Mouse (Mus musculus) neural tube, embryonic 14.5 days (tissue): Measurements from ENCODE around the gene Pcnt. TPM values are rescaled to one million over a fixed set of nuclear protein-coding genes. Genes with fewer than 3 reads are reported as not detected.

Experiments
- ATAC-seq: fragments of 200-750 bp; cut with Nextera tagmentation; 2 replicates; pipeline ENCODE4 v1.8.0; 2017; ENCODE audit warnings: low read depth, mild to moderate bottlenecking, moderate TSS enrichment, moderate library complexity
- H3K27ac ChIP-seq: fragments of 300-500 bp; sonication (generic); 2 replicates; pipeline ENCODE4 v1.5.1; 2014; ENCODE audit warnings: low read depth, mild to moderate bottlenecking, control low read depth, low read length, moderate library complexity, mixed read lengths
- H3K27me3 ChIP-seq: fragments of 300-500 bp; sonication (generic); 2 replicates; pipeline ENCODE4 v1.6.1; 2014; ENCODE audit warnings: low read length; ENCODE audit not compliant: control insufficient read depth, insufficient read depth
- H3K36me3 ChIP-seq: fragments of 300-500 bp; sonication (generic); 2 replicates; pipeline ENCODE4 v1.6.1; 2014; ENCODE audit warnings: low read length, mixed read lengths; ENCODE audit not compliant: control insufficient read depth, insufficient read depth
- H3K4me1 ChIP-seq: fragments of 300-500 bp; sonication (generic); 2 replicates; pipeline ENCODE4 v1.6.1; 2014; ENCODE audit warnings: low read length; ENCODE audit not compliant: control insufficient read depth, insufficient read depth
- H3K4me2 ChIP-seq: fragments of 300-500 bp; sonication (generic); 2 replicates; pipeline ENCODE4 v1.6.1; 2014; ENCODE audit warnings: mild to moderate bottlenecking, low read depth, low read length, control low read depth
- H3K4me3 ChIP-seq: fragments of 300-500 bp; sonication (generic); 2 replicates; pipeline ENCODE4 v1.5.1; 2014; ENCODE audit warnings: low read depth, low read length, control low read depth, mixed read lengths
- H3K9ac ChIP-seq: fragments of 300-500 bp; sonication (generic); replicated peaks from 2 replicates; pipeline ENCODE4 v1.6.1; 2014; ENCODE audit warnings: low read depth, mild to moderate bottlenecking, control low read depth, low read length, mixed read lengths
- H3K9me3 ChIP-seq: fragments of 300-500 bp; sonication (generic); 2 replicates; pipeline ENCODE4 v1.6.1; 2016; ENCODE audit warnings: low read length; ENCODE audit not compliant: control insufficient read depth
- WGBS: fragments of 180-500 bp; shearing (Covaris S2); extraction: QIAGEN DNeasy Blood & Tissue Kit; methylation state at CpG from one replicate; pipeline ENCODE4 v1.1.7; 2014; 5-methylcytosine and 5-hydroxymethylcytosine counted together
- polyA plus RNA-seq: library from polyadenylated mRNA; unstranded; fragments of >200 nt; fragmentation: Nextera tagmentation; extraction: Ambion mirVana; gene quantifications from 2 replicates; pipeline ENCODE4 v1.2.1, GENCODE M21; 2014

Gene Pcnt
- polyA plus RNA-seq, 1 experiment from 2014 or later, result 6.9 TPM

DNA sequence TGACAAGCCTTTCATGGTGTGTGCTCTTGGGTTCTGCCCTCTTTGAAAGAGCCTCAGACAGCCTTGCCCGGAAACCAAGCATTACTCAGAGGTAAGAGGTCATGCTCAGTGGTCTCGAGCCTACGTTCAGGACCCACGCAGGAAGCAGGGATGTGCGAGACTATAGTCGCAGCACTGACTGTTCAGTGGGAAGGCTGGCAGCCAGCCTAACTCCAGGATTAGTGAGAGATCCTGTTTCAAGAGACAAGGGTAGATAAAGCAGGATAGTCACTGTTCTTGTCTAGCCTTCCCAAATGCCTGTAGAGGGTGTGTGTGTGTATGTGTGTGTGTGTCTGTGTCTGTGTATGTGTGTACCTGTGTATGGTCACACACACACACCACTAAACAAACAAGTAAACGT, 126.4 kb downstream of the Pcnt start:
- no peak overlapping the region for H3K27ac ChIP-seq
- peaks cover 28% of the 10 kb centered on the region for H3K36me3 ChIP-seq
- no peak overlapping the region for H3K4me3 ChIP-seq
- 87% methylated on average over 7 of the region's 7 CpGs for WGBS
- no peaks in the 10 kb centered on the region for H3K4me1 ChIP-seq
- H3K4me2 ChIP-seq, result no peak overlapping the region
- H3K9ac ChIP-seq, result no peak overlapping the region
- no peaks in the 10 kb centered on the region for H3K9me3 ChIP-seq
- no peaks in the 10 kb centered on the region for H3K27me3 ChIP-seq
- ATAC-seq, result no peak

DNA sequence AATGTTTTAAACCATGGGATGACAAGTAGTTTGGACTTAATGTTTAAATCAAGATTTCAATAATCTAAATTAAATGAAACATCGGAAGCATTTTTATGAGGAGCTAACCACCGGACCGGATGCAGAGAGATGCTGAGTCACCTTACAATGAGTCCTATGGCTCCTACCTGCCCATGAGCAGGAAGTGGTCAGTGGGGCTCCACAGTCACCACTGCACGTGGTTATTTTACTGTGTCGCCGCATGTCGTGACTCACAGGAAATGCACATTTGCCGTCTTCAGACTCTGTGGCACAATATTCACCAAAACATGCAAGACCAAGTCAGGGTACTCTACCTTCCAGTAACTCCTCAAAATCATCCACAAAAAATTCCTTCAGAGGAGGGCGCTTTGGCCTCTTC, 135.8 kb downstream of the Pcnt start:
- peaks cover 26% of the 10 kb centered on the region for H3K36me3 ChIP-seq

More for the DNA sequence above, 135.8 kb downstream of the Pcnt start:
- no peak overlapping the region for H3K27ac ChIP-seq
- no peaks in the 10 kb centered on the region for H3K27me3 ChIP-seq
- no peaks in the 10 kb centered on the region for H3K9me3 ChIP-seq
- no peak overlapping the region for H3K4me3 ChIP-seq
- H3K4me2 ChIP-seq, result no peak overlapping the region
- H3K9ac ChIP-seq, result no peak overlapping the region
- WGBS, result 92% methylated on average over 9 of the region's 9 CpGs
- no peak for ATAC-seq
- no peaks in the 10 kb centered on the region for H3K4me1 ChIP-seq

Other genes with a start within 250 kb of the Pcnt start
- 279 and 325 TPM in 2 replicates for gene Prmt2, start 204.9 kb downstream of the Pcnt start, polyA plus RNA-seq
- 2.1 and 5.7 TPM in 2 replicates for gene S100b, start 188.9 kb downstream of the Pcnt start, polyA plus RNA-seq
- 11.9 and 17.9 TPM in 2 replicates for gene Dip2a, start 97.5 kb downstream of the Pcnt start, polyA plus RNA-seq
- gene AC141477.1, start 2.3 kb downstream of the Pcnt start, polyA plus RNA-seq, result not detected in 2 replicates
- not detected in 2 replicates for gene 2610028H24Rik, start 6.3 kb upstream of the Pcnt start, polyA plus RNA-seq
- gene Mcm3ap, start 26.1 kb upstream of the Pcnt start, polyA plus RNA-seq, result 67.8 and 75.8 TPM in 2 replicates
- 5.1 and 5.2 TPM in 2 replicates for gene Ybey, start 26.3 kb upstream of the Pcnt start, polyA plus RNA-seq
- gene Lss, start 88.8 kb upstream of the Pcnt start, polyA plus RNA-seq, result 34.1 and 39.3 TPM in 2 replicates
- gene Spatc1l, start 119.5 kb upstream of the Pcnt start, polyA plus RNA-seq, result 0.15 TPM in 1 of 2 replicates, not detected in the other
- not detected in 2 replicates for gene Ftcd, start 132.9 kb upstream of the Pcnt start, polyA plus RNA-seq
- 2.4 and 20.5 TPM in 2 replicates for gene Col6a2, start 180.8 kb upstream of the Pcnt start, polyA plus RNA-seq